Mouse (Mus musculus): ENCODE data around the gene Dppa1. TPM values are rescaled to one million over a fixed set of nuclear protein-coding genes. Genes with fewer than 3 reads are reported as not detected.
A peak's percentile ranks its signal among the peaks of the same experiment; 100 is the strongest.
"Not testable (repeated sequence)": the region's sequence is repeated elsewhere in the genome, so short reads cannot be mapped to it uniquely, and the experiment has no call there.

Gene Dppa1
- polyA plus RNA-seq, 1 experiment from 2014 or later: not detected

- Histone ChIP-seq H3K27ac (replicated peaks; ENCODE audit: low read depth, low read length) (no peak overlapping the region), H3K9ac (replicated peaks; ENCODE audit: low read length) (no peak overlapping the region), H3K4me3 (ENCODE audit: low read depth, low read length) (no peak overlapping the region), H3K36me3 (replicated peaks; ENCODE audit: control insufficient read depth, insufficient read depth, low read depth, low read length) (no peaks in the 10 kb centered on the region), H3K27me3 (ENCODE audit: control insufficient read depth, insufficient read depth, low read length) (no peaks in the 10 kb centered on the region), H3K4me1 (ENCODE audit: control insufficient read depth, insufficient read depth, low read length) (no peaks in the 10 kb centered on the region), H3K4me2 (ENCODE audit: low read depth, low read length) (no peak overlapping the region), H3K9me3 (replicated peaks; ENCODE audit: control insufficient read depth, low read length) (no peaks in the 10 kb centered on the region)
- 87% methylated on average over 3 of the region's 3 CpGs for WGBS
- DNase-seq (ENCODE audit: low spot score) (no peak), ATAC-seq (replicated peaks; ENCODE audit: insufficient number of reproducible peaks, low FRiP score, low TSS enrichment, low read depth) (no peak)
Measured at GRCm38 (mm10) chr11:46636568-46636967, 7.5 kb upstream of the Dppa1 start.

- WGBS: 82% methylated on average over 4 of the region's 4 CpGs
- ATAC-seq (replicated peaks; ENCODE audit: insufficient number of reproducible peaks, low FRiP score, low TSS enrichment, low read depth); H3K36me3 ChIP-seq (replicated peaks; ENCODE audit: control insufficient read depth, insufficient read depth, low read depth, low read length); H3K27me3 ChIP-seq (ENCODE audit: control insufficient read depth, insufficient read depth, low read length); H3K9ac ChIP-seq (replicated peaks; ENCODE audit: low read length); H3K27ac ChIP-seq (replicated peaks; ENCODE audit: low read depth, low read length); H3K9me3 ChIP-seq (replicated peaks; ENCODE audit: control insufficient read depth, low read length); H3K4me1 ChIP-seq (ENCODE audit: control insufficient read depth, insufficient read depth, low read length); H3K4me3 ChIP-seq (ENCODE audit: low read depth, low read length); DNase-seq (ENCODE audit: low spot score); H3K4me2 ChIP-seq (ENCODE audit: low read depth, low read length): not testable (repeated sequence)
Measured at GRCm38 (mm10) chr11:46635516-46635915, 6.5 kb upstream of the Dppa1 start.

DNA sequence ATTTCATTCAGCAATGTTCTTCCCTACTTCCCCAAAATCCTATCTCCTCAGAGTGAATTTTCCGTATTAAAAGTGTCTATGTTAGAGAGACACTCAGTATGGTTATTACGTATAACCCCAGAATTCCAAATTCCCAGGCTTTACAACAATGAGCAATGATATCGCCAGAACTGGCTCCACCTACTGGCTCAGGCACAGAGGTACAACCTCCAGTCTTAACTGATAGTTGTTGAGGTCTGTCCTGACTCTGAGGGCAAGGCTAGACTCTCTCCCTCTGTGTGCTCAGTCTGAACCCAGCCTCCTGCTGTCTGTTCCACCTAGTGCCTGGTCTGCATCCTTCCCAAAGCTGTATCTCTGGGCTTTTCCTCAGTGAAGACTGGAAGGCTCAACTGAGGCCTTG lies 2.6 kb upstream of the Dppa1 start:
- Histone ChIP-seq H3K36me3 (replicated peaks; ENCODE audit: control insufficient read depth, insufficient read depth, low read depth, low read length) (no peaks in the 10 kb centered on the region), H3K4me3 (ENCODE audit: low read depth, low read length) (no peak overlapping the region), H3K4me2 (ENCODE audit: low read depth, low read length) (no peak overlapping the region), H3K27ac (replicated peaks; ENCODE audit: low read depth, low read length) (no peak overlapping the region), H3K9me3 (replicated peaks; ENCODE audit: control insufficient read depth, low read length) (no peaks in the 10 kb centered on the region), H3K27me3 (ENCODE audit: control insufficient read depth, insufficient read depth, low read length) (no peaks in the 10 kb centered on the region), H3K4me1 (ENCODE audit: control insufficient read depth, insufficient read depth, low read length) (no peaks in the 10 kb centered on the region), H3K9ac (replicated peaks; ENCODE audit: low read length) (no peak overlapping the region)
- ATAC-seq (replicated peaks; ENCODE audit: insufficient number of reproducible peaks, low FRiP score, low TSS enrichment, low read depth) (no peak), DNase-seq (ENCODE audit: low spot score) (peak; percentile 68)
- 31% methylated on average over 3 of the region's 3 CpGs for WGBS

GRCm38 (mm10) chr11:46620414-46621168 lies 8.5 kb downstream of the Dppa1 start:
- no peaks in the 10 kb centered on the region for H3K36me3 ChIP-seq (replicated peaks; ENCODE audit: control insufficient read depth, insufficient read depth, low read depth, low read length)
- DNase-seq (ENCODE audit: low spot score) (no peak), ATAC-seq (replicated peaks; ENCODE audit: insufficient number of reproducible peaks, low FRiP score, low TSS enrichment, low read depth) (no peak)
- H3K4me3 ChIP-seq (ENCODE audit: low read depth, low read length): no peak overlapping the region
- H3K9ac ChIP-seq (replicated peaks; ENCODE audit: low read length): no peak overlapping the region
- no peaks in the 10 kb centered on the region for H3K4me1 ChIP-seq (ENCODE audit: control insufficient read depth, insufficient read depth, low read length)
- no peak overlapping the region for H3K27ac ChIP-seq (replicated peaks; ENCODE audit: low read depth, low read length)
- H3K4me2 ChIP-seq (ENCODE audit: low read depth, low read length): no peak overlapping the region
- 68% methylated on average over 7 of the region's 7 CpGs for WGBS
- no peaks in the 10 kb centered on the region for H3K27me3 ChIP-seq (ENCODE audit: control insufficient read depth, insufficient read depth, low read length)
- H3K9me3 ChIP-seq (replicated peaks; ENCODE audit: control insufficient read depth, low read length): no peaks in the 10 kb centered on the region

GRCm38 (mm10) chr11:46619929-46620328 lies 9.1 kb downstream of the Dppa1 start:
- Histone ChIP-seq H3K36me3 (replicated peaks; ENCODE audit: control insufficient read depth, insufficient read depth, low read depth, low read length) (no peaks in the 10 kb centered on the region), H3K4me2 (ENCODE audit: low read depth, low read length) (no peak overlapping the region), H3K4me1 (ENCODE audit: control insufficient read depth, insufficient read depth, low read length) (no peaks in the 10 kb centered on the region), H3K4me3 (ENCODE audit: low read depth, low read length) (no peak overlapping the region), H3K27ac (replicated peaks; ENCODE audit: low read depth, low read length) (no peak overlapping the region), H3K9me3 (replicated peaks; ENCODE audit: control insufficient read depth, low read length) (no peaks in the 10 kb centered on the region), H3K27me3 (ENCODE audit: control insufficient read depth, insufficient read depth, low read length) (no peaks in the 10 kb centered on the region), H3K9ac (replicated peaks; ENCODE audit: low read length) (no peak overlapping the region)
- DNase-seq (ENCODE audit: low spot score) (no peak), ATAC-seq (replicated peaks; ENCODE audit: insufficient number of reproducible peaks, low FRiP score, low TSS enrichment, low read depth) (no peak)
- 79% methylated on average over 1 of the region's 1 CpGs for WGBS

DNA sequence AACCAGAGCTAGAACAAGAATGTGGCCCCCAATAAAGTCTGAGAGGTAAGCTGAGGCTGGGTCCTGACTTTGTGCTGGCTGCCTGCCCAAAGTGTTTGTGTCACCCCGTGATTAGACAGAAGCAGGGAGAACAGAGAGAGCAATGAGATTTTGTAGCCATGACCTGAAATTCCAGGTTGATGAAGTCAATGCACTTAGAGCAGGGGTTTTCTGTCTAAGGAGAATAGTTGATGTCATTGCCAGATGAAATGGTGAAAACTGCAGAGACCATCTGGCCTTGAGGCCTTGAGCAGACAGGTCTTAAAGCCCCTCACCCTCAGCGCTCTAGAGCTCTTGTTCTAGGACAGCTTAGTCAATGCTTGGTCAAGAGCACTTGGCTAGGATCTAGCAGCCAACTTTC lies 36.6 kb downstream of the Dppa1 start:
- no peaks in the 10 kb centered on the region for H3K4me1 ChIP-seq (ENCODE audit: control insufficient read depth, insufficient read depth, low read length)
- no peaks in the 10 kb centered on the region for H3K36me3 ChIP-seq (replicated peaks; ENCODE audit: control insufficient read depth, insufficient read depth, low read depth, low read length)
- no peak overlapping the region for H3K27ac ChIP-seq (replicated peaks; ENCODE audit: low read depth, low read length)
- no peak overlapping the region for H3K4me2 ChIP-seq (ENCODE audit: low read depth, low read length)
- no peaks in the 10 kb centered on the region for H3K27me3 ChIP-seq (ENCODE audit: control insufficient read depth, insufficient read depth, low read length)
- ATAC-seq (replicated peaks; ENCODE audit: insufficient number of reproducible peaks, low FRiP score, low TSS enrichment, low read depth) (no peak), DNase-seq (ENCODE audit: low spot score) (no peak)
- H3K4me3 ChIP-seq (ENCODE audit: low read depth, low read length): no peak overlapping the region
- H3K9ac ChIP-seq (replicated peaks; ENCODE audit: low read length): no peak overlapping the region
- 82% methylated on average over 2 of the region's 2 CpGs for WGBS
- H3K9me3 ChIP-seq (replicated peaks; ENCODE audit: control insufficient read depth, low read length): no peaks in the 10 kb centered on the region

- DNase-seq (ENCODE audit: low spot score) (no peak), ATAC-seq (replicated peaks; ENCODE audit: insufficient number of reproducible peaks, low FRiP score, low TSS enrichment, low read depth) (no peak)
- H3K27me3 ChIP-seq (ENCODE audit: control insufficient read depth, insufficient read depth, low read length): no peaks in the 10 kb centered on the region
- no peaks in the 10 kb centered on the region for H3K4me1 ChIP-seq (ENCODE audit: control insufficient read depth, insufficient read depth, low read length)
- 89% methylated on average over 5 of the region's 5 CpGs for WGBS
- H3K9ac ChIP-seq (replicated peaks; ENCODE audit: low read length): no peak overlapping the region
- no peaks in the 10 kb centered on the region for H3K36me3 ChIP-seq (replicated peaks; ENCODE audit: control insufficient read depth, insufficient read depth, low read depth, low read length)
- H3K27ac ChIP-seq (replicated peaks; ENCODE audit: low read depth, low read length): no peak overlapping the region
- H3K4me3 ChIP-seq (ENCODE audit: low read depth, low read length): no peak overlapping the region
- H3K4me2 ChIP-seq (ENCODE audit: low read depth, low read length): no peak overlapping the region
- no peaks in the 10 kb centered on the region for H3K9me3 ChIP-seq (replicated peaks; ENCODE audit: control insufficient read depth, low read length)
Measured at GRCm38 (mm10) chr11:46582741-46583140, 46.3 kb downstream of the Dppa1 start.

DNA sequence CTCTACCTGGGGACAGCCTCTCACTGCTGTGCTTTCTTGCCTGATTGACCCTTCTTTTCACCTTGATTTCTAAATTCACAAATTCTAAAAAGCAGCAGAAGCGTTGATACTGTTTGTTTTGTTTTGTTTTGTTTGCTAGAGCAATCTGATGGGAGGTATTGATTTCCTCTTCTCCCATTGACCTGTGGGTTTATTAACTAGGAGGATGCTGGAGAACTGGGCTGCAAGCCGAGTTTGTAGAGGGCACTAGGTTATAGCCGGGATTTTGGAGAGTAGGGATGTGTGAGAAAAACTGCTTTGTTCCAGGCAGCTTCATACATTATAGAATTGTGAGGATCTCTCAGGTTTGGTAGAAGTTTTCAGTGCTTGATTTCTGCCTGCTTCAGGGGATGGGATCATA lies 48.6 kb downstream of the Dppa1 start:
- H3K4me3 ChIP-seq (ENCODE audit: low read depth, low read length): no peak overlapping the region
- no peaks in the 10 kb centered on the region for H3K9me3 ChIP-seq (replicated peaks; ENCODE audit: control insufficient read depth, low read length)
- H3K9ac ChIP-seq (replicated peaks; ENCODE audit: low read length): no peak overlapping the region
- H3K36me3 ChIP-seq (replicated peaks; ENCODE audit: control insufficient read depth, insufficient read depth, low read depth, low read length): no peaks in the 10 kb centered on the region
- H3K4me1 ChIP-seq (ENCODE audit: control insufficient read depth, insufficient read depth, low read length): no peaks in the 10 kb centered on the region
- no peaks in the 10 kb centered on the region for H3K27me3 ChIP-seq (ENCODE audit: control insufficient read depth, insufficient read depth, low read length)
- no peak overlapping the region for H3K4me2 ChIP-seq (ENCODE audit: low read depth, low read length)
- 80% methylated on average over 3 of the region's 3 CpGs for WGBS
- H3K27ac ChIP-seq (replicated peaks; ENCODE audit: low read depth, low read length): no peak overlapping the region
- DNase-seq (ENCODE audit: low spot score) (no peak), ATAC-seq (replicated peaks; ENCODE audit: insufficient number of reproducible peaks, low FRiP score, low TSS enrichment, low read depth) (no peak)
